Mouse (Mus musculus) embryonic facial prominence, embryonic 10.5 days (tissue): Measurements from ENCODE around the gene Pa2g4. TPM values are rescaled to one million over a fixed set of nuclear protein-coding genes. Genes with fewer than 3 reads are reported as not detected.
"Not testable (repeated sequence)": the region's sequence is repeated elsewhere in the genome, so short reads cannot be mapped to it uniquely, and the experiment has no call there.

ENCODE experiments used
- DNase-seq: peaks from one replicate; pipeline ENCODE4 v3.0.0-alpha.2; 2017; ENCODE audit warnings: low spot score
- H3K27ac ChIP-seq: fragments of 300-500 bp; sonication (generic); replicated peaks from 2 replicates; pipeline ENCODE4 v1.5.1; 2016; ENCODE audit warnings: mild to moderate bottlenecking
- H3K27me3 ChIP-seq: fragments of 300-500 bp; sonication (generic); replicated peaks from 2 replicates; pipeline ENCODE4 v1.6.1; 2016; ENCODE audit warnings: low read depth, mild to moderate bottlenecking; ENCODE audit not compliant: poor library complexity, severe bottlenecking
- H3K36me3 ChIP-seq: fragments of 300-500 bp; sonication (generic); replicated peaks from 2 replicates; pipeline ENCODE4 v1.6.1; 2016; ENCODE audit warnings: mild to moderate bottlenecking, moderate library complexity
- H3K4me1 ChIP-seq: fragments of 300-500 bp; sonication (generic); 2 replicates; pipeline ENCODE4 v1.6.1; 2016
- H3K4me3 ChIP-seq: fragments of 300-500 bp; sonication (generic); 2 replicates; pipeline ENCODE4 v1.5.1; 2016; ENCODE audit warnings: mild to moderate bottlenecking, moderate library complexity
- H3K9me3 ChIP-seq: fragments of 300-500 bp; sonication (generic); 2 replicates; pipeline ENCODE4 v1.6.1; 2016; ENCODE audit warnings: mild to moderate bottlenecking
- WGBS: fragments of 180-500 bp; shearing (Covaris S2); methylation state at CpG from one replicate; pipeline ENCODE4 v1.1.7; 2016; 5-methylcytosine and 5-hydroxymethylcytosine counted together
- polyA plus RNA-seq: library from polyadenylated mRNA; unstranded; fragments of >200 nt; fragmentation: Nextera tagmentation; extraction: Ambion mirVana; gene quantifications from 2 replicates; pipeline ENCODE4 v1.2.1, GENCODE M21; 2016

The Pa2g4 gene
- polyA plus RNA-seq, 1 experiment from 2014 or later: 274 TPM

- peak overlapping the region; percentile 93 for H3K4me3 ChIP-seq
- peak overlapping the region; percentile 91 for H3K27ac ChIP-seq
- WGBS: under 1% methylated on average over 46 of the region's 46 CpGs
- H3K9me3 ChIP-seq: no peaks in the 10 kb centered on the region
- no peaks in the 10 kb centered on the region for H3K27me3 ChIP-seq
- peaks cover 28% of the 10 kb centered on the region for H3K4me1 ChIP-seq
- DNase-seq: no peak
- H3K36me3 ChIP-seq: peaks cover 49% of the 10 kb centered on the region
Observed at GRCm38 (mm10) chr10:128565206-128565787, 490 bp downstream of the Pa2g4 start.

DNA sequence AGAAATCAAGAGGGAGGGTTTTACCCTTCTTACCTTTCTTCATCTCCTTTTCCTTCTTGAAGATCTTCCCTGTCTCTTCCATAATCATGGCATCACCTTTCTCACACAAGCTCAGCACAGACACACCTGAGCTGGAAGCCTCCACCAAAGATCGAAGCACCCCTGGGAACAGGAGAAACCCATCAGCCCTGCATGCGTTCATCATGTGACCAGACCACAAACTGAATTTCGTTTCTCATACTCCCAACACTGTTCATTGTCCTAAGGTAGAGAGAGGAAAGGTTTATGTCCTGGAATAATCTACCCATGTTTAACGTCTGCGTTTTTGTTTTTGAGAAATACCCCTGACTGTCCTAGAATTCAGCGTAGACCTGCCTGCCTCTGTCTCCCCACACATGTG lies 2.2 kb downstream of the Pa2g4 start:
- H3K9me3 ChIP-seq: no peaks in the 10 kb centered on the region
- no peaks in the 10 kb centered on the region for H3K27me3 ChIP-seq
- peak overlapping the region; percentile 93 for H3K4me3 ChIP-seq
- H3K36me3 ChIP-seq: peaks cover 58% of the 10 kb centered on the region
- WGBS: 93% methylated on average over 6 of the region's 6 CpGs
- no peak overlapping the region for H3K27ac ChIP-seq
- H3K4me1 ChIP-seq: peaks cover 28% of the 10 kb centered on the region
- DNase-seq: no peak

- Histone ChIP-seq H3K4me3 (no peak overlapping the region), H3K36me3 (peaks cover 56% of the 10 kb centered on the region), H3K9me3 (no peaks in the 10 kb centered on the region), H3K27ac (no peak overlapping the region), H3K27me3 (no peaks in the 10 kb centered on the region), H3K4me1 (no peaks in the 10 kb centered on the region)
- DNase-seq: no peak
- WGBS: 80% methylated on average over 6 of the region's 6 CpGs
Observed at GRCm38 (mm10) chr10:128556963-128557362, 8.8 kb downstream of the Pa2g4 start.

GRCm38 (mm10) chr10:128556286-128556685 lies 9.5 kb downstream of the Pa2g4 start:
- H3K4me3 ChIP-seq: no peak overlapping the region
- peaks cover 49% of the 10 kb centered on the region for H3K36me3 ChIP-seq
- no peaks in the 10 kb centered on the region for H3K9me3 ChIP-seq
- H3K27me3 ChIP-seq: no peaks in the 10 kb centered on the region
- no peak for DNase-seq
- H3K4me1 ChIP-seq: no peaks in the 10 kb centered on the region
- H3K27ac ChIP-seq: no peak overlapping the region

- H3K27me3 ChIP-seq, H3K9me3 ChIP-seq, DNase-seq, H3K4me1 ChIP-seq, H3K4me3 ChIP-seq, H3K27ac ChIP-seq: not testable (repeated sequence)
- H3K36me3 ChIP-seq: peaks cover 42% of the 10 kb centered on the region
- 89% methylated on average over 1 of the region's 1 CpGs for WGBS
Observed at GRCm38 (mm10) chr10:128555567-128555966, 10.2 kb downstream of the Pa2g4 start.

- not testable (repeated sequence) for H3K27me3 ChIP-seq, DNase-seq, H3K4me3 ChIP-seq, H3K27ac ChIP-seq, H3K9me3 ChIP-seq
- Histone ChIP-seq H3K4me1 (peaks cover 22% of the 10 kb centered on the region), H3K36me3 (peaks cover 11% of the 10 kb centered on the region)
- WGBS: 91% methylated on average over 11 of the region's 11 CpGs
Observed at GRCm38 (mm10) chr10:128550144-128550823, 15.5 kb downstream of the Pa2g4 start.

- peak overlapping the region; percentile 54; the same call in 1 of the 2 replicates for H3K27ac ChIP-seq
- not testable (repeated sequence) for DNase-seq, H3K27me3 ChIP-seq, H3K9me3 ChIP-seq
- H3K4me1 ChIP-seq: peaks cover 22% of the 10 kb centered on the region
- H3K36me3 ChIP-seq: peaks cover 17% of the 10 kb centered on the region
- H3K4me3 ChIP-seq: peak overlapping the region; percentile 88; the same call in 1 of the 2 replicates
- WGBS: 64% methylated on average over 6 of the region's 6 CpGs
Observed at GRCm38 (mm10) chr10:128549682-128550057, 16.1 kb downstream of the Pa2g4 start.

- H3K36me3 ChIP-seq: peaks cover 23% of the 10 kb centered on the region
- peak within 1 kb of the TSS; percentile 97 for H3K27ac ChIP-seq
- H3K27me3 ChIP-seq: no peaks in the 10 kb centered on the region
- DNase-seq: peak; percentile 95
- H3K9me3 ChIP-seq: no peaks in the 10 kb centered on the region
- peaks cover 25% of the 10 kb centered on the region for H3K4me1 ChIP-seq
- H3K4me3 ChIP-seq: peak within 1 kb of the TSS; percentile 88
- WGBS: under 1% methylated on average over 31 of the region's 31 CpGs
Observed at GRCm38 (mm10) chr10:128548947-128549681, 16.7 kb downstream of the Pa2g4 start, which contains the start of gene Rpl41. TSS of gene Rpl41 (minus strand) at chr10:128549305.

DNA sequence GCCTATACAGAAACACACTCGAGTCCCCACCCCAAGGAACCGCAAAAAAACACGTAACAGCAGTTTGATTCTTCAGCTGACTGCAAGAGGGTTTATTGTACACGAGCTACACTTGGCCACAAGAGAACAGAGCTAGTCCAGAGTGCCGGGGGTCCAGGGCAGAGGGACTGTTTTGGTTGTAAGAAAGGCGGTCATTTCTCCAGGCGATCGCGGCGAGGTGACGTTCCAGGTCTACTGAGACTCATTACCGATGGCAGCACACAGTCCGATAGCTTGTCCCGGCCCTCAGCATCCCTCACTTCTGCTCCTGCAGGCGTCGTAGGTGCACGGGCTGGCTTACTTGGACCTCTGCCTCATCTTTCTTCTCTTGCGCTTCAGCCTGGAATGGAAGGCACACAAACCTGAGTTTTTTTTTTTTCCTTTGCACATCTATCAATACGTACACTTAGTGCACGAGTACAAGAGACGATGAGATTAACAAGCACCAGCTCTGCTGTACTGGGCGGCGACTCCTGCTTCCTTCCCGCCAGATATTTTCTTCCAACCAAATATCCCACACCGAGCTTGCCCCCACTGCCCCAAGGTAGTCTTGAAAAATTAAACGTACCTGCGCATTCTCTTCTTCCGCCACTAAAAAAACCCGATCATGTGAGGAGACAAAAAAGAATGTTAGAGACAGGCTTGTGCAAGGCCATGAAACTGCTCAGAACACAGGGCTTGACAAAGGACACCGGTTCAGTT lies 17.6 kb downstream of the Pa2g4 start:
- WGBS: under 1% methylated on average over 30 of the region's 30 CpGs
- Histone ChIP-seq H3K4me3 (peak overlapping the region; percentile 88), H3K27ac (peak overlapping the region; percentile 97), H3K36me3 (peaks cover 32% of the 10 kb centered on the region), H3K4me1 (peaks cover 33% of the 10 kb centered on the region)
- H3K27me3 ChIP-seq, H3K9me3 ChIP-seq, DNase-seq: not testable (repeated sequence)

GRCm38 (mm10) chr10:128547361-128548032 lies 18.3 kb downstream of the Pa2g4 start, which contains the start of gene Zc3h10:
TSS of gene Zc3h10 (minus strand) at chr10:128547774.
- H3K4me3 ChIP-seq: peak within 1 kb of the TSS; percentile 88
- H3K27me3 ChIP-seq: no peaks in the 10 kb centered on the region
- under 1% methylated on average over 50 of the region's 50 CpGs for WGBS
- H3K36me3 ChIP-seq: peaks cover 39% of the 10 kb centered on the region
- DNase-seq: peak; percentile 94
- peaks cover 33% of the 10 kb centered on the region for H3K4me1 ChIP-seq
- no peaks in the 10 kb centered on the region for H3K9me3 ChIP-seq
- peak within 1 kb of the TSS; percentile 97 for H3K27ac ChIP-seq

DNA sequence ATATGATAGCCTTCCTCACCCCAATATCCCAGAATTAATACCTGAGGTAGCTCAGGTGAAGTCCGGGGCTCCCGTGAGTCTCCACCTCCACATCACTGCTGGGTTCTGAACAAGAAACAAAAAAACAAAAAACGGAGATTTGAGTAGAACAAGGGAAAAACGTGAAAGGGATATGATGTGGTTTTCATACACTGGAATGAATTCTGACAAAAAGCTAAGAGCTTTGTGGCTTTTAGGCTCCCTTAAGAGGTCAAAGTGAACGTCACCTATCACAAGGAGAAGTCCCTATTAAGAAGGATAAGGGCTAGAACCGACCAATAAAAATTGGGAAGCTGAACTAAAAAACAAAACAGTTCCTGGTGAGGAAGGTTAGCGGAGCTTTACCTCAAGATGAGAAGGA lies 19.0 kb downstream of the Pa2g4 start:
- no peaks in the 10 kb centered on the region for H3K9me3 ChIP-seq
- WGBS: 25% methylated on average over 7 of the region's 7 CpGs
- H3K4me1 ChIP-seq: peaks cover 33% of the 10 kb centered on the region
- H3K36me3 ChIP-seq: peaks cover 46% of the 10 kb centered on the region
- peak overlapping the region; percentile 88 for H3K27ac ChIP-seq
- DNase-seq: no peak
- H3K4me3 ChIP-seq: peak overlapping the region; percentile 88
- no peaks in the 10 kb centered on the region for H3K27me3 ChIP-seq

DNA sequence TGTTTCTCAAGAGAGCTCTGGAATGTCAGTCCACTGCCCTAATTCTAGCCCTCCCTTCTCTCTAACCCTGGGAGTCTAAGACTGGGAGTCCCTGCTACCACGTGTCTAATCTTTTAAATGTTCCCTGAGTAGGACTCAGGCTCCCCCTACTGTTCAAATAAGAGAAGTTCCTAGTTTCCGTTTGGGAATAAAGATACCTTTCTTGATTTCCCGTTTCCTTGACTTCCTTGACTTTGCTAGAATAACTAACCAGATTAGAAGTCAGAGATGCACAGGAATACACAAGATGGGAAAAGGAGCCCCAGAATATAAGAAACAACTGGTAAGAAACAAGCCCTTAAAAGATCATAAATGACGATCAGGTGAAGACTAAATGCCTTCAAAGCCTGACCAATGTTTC lies 19.4 kb downstream of the Pa2g4 start:
- no peak for DNase-seq
- H3K27ac ChIP-seq: peak overlapping the region; percentile 26; the same call in 1 of the 2 replicates
- no peaks in the 10 kb centered on the region for H3K9me3 ChIP-seq
- H3K27me3 ChIP-seq: no peaks in the 10 kb centered on the region
- peaks cover 33% of the 10 kb centered on the region for H3K4me1 ChIP-seq
- WGBS: 18% methylated on average over 4 of the region's 4 CpGs
- peak overlapping the region; percentile 88 for H3K4me3 ChIP-seq
- peaks cover 50% of the 10 kb centered on the region for H3K36me3 ChIP-seq
